Mouse (Mus musculus) C2C12 (cell line): Measurements from ENCODE around the gene Arhgef9.

Source experiments
- CTCF ChIP-seq: IDR thresholded peaks from one replicate; pipeline ENCODE4 v1.5.1; 2011; ENCODE audit not compliant: control insufficient read depth, insufficient read depth, insufficient read length
- MAX ChIP-seq: IDR thresholded peaks from one replicate; pipeline ENCODE4 v1.6.1; 2011; ENCODE audit warnings: mild to moderate bottlenecking, control low read depth
- MYOD1 ChIP-seq: IDR thresholded peaks from one replicate; pipeline ENCODE4 v1.6.1; 2011; ENCODE audit warnings: low read depth; ENCODE audit not compliant: control insufficient read depth, insufficient read length
- MYOG ChIP-seq: IDR thresholded peaks from one replicate; pipeline ENCODE4 v1.6.1; 2011; ENCODE audit not compliant: control insufficient read depth, insufficient read length; ENCODE audit errors: extremely low read depth
- USF1 ChIP-seq: IDR thresholded peaks from one replicate; pipeline ENCODE4 v1.6.1; 2011; ENCODE audit warnings: low read depth, mild to moderate bottlenecking, control low read depth, moderate library complexity

DNA sequence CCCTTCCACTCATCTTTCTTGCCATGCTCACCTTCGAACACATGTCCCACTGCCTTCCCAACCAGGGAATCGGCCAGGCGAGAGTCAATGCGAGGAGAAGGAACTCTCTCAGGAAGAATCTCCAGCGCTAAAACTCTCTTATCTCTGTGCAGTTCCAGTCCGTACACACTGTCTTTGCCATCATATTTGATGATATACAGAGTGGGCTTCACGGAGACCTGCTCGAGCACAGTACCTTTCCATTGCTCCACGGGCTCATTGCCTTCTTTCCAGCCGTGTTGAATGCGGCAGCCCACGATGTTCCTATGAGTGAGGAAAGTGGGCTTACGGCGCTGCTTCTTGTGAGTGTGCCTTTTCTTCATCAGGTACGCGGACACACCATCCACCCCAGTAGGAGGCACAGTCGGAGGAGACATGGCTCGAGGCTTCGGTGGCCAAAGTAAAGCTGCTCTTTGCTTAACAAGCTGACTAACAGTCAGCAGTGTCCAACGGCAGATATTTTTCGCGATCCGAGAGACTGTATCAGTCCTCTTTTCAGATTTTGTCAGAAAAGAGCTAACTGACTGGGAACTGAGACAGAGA lies 170.8 kb downstream of the Arhgef9 start:
- no peak for TF ChIP-seq CTCF
- TF ChIP-seq MAX: no peak
- no peak for TF ChIP-seq MYOG
- TF ChIP-seq MYOD1: no peak
- TF ChIP-seq USF1: no peak
